Mouse (Mus musculus): Measurements from ENCODE around the gene Rere.

DNA sequence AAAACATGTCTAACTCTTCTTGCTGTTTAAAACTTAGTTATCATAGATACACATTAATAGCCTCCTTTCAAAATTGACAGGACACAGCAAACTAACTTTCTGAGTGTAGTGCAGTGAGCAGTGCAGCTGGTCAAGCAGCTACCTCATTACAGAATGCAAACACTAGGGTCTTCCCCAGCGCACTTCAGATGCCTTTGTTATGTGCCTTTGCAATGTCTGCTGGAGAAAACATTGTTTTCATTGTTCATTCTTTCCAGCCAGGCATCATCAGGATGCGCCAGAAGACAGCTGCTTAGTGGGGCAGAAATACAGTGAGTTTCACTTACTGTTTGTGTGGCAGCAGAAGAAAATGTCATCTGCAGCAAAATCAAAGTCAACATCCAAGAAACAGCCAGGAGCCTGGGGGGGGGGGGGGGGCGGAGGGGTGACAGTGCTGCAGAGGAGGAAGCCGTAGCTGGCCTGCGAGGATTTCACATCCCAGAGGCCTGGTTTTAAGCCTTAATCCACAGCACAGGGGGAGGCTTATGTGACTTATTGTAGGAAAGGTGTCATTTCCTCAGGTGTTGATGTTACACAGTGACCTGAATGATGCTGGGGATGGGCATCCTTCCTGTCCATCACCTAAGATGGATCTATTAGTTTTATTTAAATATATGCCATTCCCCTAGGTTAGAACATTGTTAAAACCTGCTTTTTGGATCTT lies 259.1 kb downstream of the Rere start:
- TF ChIP-seq CTCF (IDR thresholded peaks at IDR 0.05 in 2 of 3, conservative IDR thresholded peaks at IDR 0.05 in 1 of 3; ENCODE audit: control insufficient read depth in 1 of 3, insufficient read depth in 1 of 3, low read depth in 2 of 3, low read length in 3 of 3, poor library complexity in 1 of 3, severe bottlenecking in 1 of 3) (no peak), TBP (IDR thresholded peaks at IDR 0.05; ENCODE audit: low read depth, low read length) (no peak), ZKSCAN1 (IDR thresholded peaks at IDR 0.05; ENCODE audit: low read depth, low read length) (no peak), RCOR1 (IDR thresholded peaks at IDR 0.05; ENCODE audit: low read depth, low read length) (no peak), POLR2A (IDR thresholded peaks at IDR 0.05; ENCODE audit: control insufficient read depth in 1 of 2, insufficient read depth in 1 of 2, low read depth in 1 of 2, low read length in 2 of 2, poor library complexity in 1 of 2) (no peak), ZNF384 (IDR thresholded peaks at IDR 0.05; ENCODE audit: low read depth, low read length) (no peak), E2F4 (IDR thresholded peaks at IDR 0.05; ENCODE audit: borderline replicate concordance, low read depth, low read length) (no peak), HCFC1 (IDR thresholded peaks at IDR 0.05; ENCODE audit: low read depth, low read length) (no peak), MAFK (IDR thresholded peaks at IDR 0.05; ENCODE audit: borderline replicate concordance, low read depth, low read length) (no peak)

All from MEL (cell line).